Mouse (Mus musculus) spleen, postnatal 14 days (tissue): ENCODE data around the gene Lrrc28.
A peak's percentile ranks its signal among the peaks of the same experiment; 100 is the strongest.

Experiments
- DNase-seq, 2 experiments: peaks; one replicate each; pipeline ENCODE4 v3.0.0; 2021 to 2022; ENCODE audit warnings: low spot score in 2 of 2

Lrrc28 gene

GRCm38 (mm10) chr7:67645681-67646014 is 580 bp upstream of the Lrrc28 start:
- DNase-seq, result no peak

GRCm38 (mm10) chr7:67644291-67644690 is 777 bp downstream of the Lrrc28 start:
- DNase-seq, result no peak

- DNase-seq, result no peak
Measured at GRCm38 (mm10) chr7:67642955-67643354, 2.1 kb downstream of the Lrrc28 start.

GRCm38 (mm10) chr7:67639006-67639405 is 6.1 kb downstream of the Lrrc28 start:
- DNase-seq, result no peak

- no peak for DNase-seq
Measured at GRCm38 (mm10) chr7:67636161-67636560, 8.9 kb downstream of the Lrrc28 start.

GRCm38 (mm10) chr7:67634210-67634609 is 10.9 kb downstream of the Lrrc28 start:
- DNase-seq, result no peak

DNA sequence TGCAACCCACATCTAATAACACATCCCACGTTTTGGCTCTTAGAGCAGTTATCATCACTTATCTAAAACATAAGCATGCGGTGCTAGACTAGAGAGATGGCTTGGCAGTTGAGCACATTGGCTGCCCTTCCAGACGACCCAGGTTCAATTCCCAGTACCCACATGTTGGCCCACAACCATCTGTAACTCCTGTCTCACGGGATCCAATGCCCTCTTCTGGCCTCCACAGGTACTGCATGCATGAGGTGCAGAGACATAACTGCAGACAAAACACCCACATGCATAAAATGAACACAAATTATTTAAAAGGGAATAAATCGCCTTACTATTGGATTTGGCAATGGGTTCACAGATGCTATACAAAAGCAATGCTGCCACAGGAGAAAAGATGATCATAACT is 12.7 kb downstream of the Lrrc28 start:
- DNase-seq, result no peak

- peak; percentile 15 to 46 for DNase-seq
Measured at GRCm38 (mm10) chr7:67630817-67631216, 14.3 kb downstream of the Lrrc28 start.

GRCm38 (mm10) chr7:67629681-67630080 is 15.4 kb downstream of the Lrrc28 start:
- no peak for DNase-seq

- no peak for DNase-seq
Measured at GRCm38 (mm10) chr7:67626671-67627070, 18.4 kb downstream of the Lrrc28 start.

DNA sequence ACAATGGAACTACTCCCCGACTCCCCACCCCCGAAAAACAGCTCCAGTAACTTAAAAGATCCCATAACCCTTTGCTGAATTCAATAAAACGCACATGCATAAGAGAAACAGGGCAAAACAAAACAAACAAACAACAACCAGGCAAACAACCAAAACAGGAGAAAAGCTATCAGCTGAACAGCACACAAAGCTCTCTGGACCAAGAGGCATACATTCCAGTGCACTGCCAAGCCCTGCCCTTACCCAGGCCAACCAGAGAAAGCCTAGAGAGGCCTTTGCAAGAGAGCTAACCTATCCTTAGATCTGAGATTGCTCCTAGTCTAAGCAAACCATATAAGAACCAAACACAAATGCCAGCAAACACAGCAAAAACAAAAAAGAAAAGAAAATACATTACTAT is 22.9 kb downstream of the Lrrc28 start:
- no peak for DNase-seq

- DNase-seq, result no peak
Measured at GRCm38 (mm10) chr7:67619836-67620235, 25.2 kb downstream of the Lrrc28 start.

- DNase-seq, result no peak
Measured at GRCm38 (mm10) chr7:67618316-67618715, 26.8 kb downstream of the Lrrc28 start.

GRCm38 (mm10) chr7:67617646-67618045 is 27.4 kb downstream of the Lrrc28 start:
- no peak for DNase-seq

DNA sequence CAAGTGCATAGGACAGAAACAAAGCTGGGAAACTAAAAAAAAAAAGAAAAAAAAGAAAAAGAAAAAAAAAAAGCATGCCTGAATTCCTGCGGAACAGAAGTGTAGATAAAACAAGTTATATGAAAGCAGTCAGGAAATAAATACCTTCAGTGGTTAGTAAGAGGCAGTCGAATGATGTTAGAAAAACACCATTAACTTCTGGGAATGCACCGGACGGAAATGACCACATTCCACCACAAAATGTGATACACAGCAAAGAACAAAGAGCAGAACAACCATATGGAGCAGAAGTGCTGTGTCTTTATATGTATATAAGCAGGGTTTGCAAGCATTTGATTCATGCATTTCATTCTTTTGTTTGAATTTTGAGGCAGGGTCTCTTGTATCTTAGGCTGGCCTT is 28.2 kb downstream of the Lrrc28 start:
- no peak for DNase-seq

DNA sequence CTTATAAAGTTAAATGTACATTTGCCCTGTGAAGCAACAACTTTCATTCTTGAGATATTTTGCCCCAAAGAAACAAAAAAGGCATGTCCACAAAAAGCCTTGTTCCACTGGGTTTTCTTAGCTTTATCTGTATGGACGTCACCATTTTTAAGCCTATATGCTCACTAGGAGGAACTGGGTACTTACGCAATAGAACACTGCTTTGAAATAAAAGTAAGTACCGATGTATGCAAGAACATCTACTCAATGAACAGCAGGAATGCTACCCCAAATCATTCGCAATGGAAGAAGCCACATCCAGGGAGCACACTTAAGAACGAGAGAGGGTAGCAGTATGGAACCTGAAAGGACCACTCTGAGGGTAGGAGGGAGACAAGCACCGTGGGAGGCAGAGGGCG is 30.6 kb downstream of the Lrrc28 start:
- no peak for DNase-seq

- DNase-seq, result no peak
Measured at GRCm38 (mm10) chr7:67613795-67614463, 31.1 kb downstream of the Lrrc28 start.

DNA sequence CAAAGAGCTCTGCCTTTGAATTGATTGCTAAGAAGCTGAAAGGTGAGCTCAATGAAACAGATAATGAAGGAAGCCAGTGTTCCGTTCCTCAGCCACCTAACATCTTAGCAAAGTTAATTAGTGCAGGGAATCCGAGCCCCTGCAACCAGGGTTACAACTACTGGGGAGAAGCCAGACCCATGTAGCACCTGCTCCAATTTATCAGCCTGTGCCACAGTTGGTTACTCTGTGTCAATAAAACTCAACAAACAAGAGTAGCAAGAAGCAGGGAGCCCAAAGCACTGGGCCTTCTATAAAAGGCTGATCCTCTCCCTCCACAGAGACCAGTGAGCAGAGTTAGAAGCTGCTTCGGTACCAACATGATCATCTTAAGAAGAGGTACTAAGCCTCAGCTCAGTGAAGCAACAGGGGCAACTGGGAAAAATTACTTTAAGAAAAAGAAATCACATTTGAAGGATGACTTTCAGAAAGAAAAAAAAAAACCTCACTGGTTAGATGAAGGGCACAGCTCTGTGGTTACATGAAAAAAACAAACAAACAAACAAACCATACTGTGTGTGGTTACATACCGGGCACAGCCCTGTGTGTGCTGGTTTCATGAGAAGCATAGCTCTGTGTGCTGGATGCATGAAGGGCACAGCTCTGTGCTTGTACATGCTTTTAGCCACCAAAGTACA is 36.6 kb downstream of the Lrrc28 start:
- no peak for DNase-seq

- no peak for DNase-seq
Measured at GRCm38 (mm10) chr7:67607669-67608347, 37.3 kb downstream of the Lrrc28 start.

- DNase-seq, result no peak
Measured at GRCm38 (mm10) chr7:67606250-67606649, 38.8 kb downstream of the Lrrc28 start.

DNA sequence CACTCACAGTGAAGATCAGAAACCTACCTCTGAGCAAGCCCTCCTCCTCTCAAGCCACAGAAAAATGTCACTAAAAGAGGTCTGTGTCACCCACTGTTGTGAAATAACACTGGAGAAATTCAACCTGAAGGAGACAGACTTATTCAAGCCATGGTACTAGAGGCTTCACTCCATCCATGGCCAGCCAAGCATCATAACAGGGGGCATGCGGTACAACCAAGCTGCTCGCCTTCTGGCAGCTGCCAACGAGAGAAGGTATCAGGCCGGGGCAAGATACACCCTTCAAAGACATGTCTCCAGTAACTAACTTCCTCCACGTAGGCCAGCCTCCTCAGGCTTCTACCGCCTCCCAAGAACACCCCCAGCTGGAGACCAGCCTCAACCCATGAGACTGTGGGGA is 40.0 kb downstream of the Lrrc28 start:
- no peak for DNase-seq

- DNase-seq, result no peak
Measured at GRCm38 (mm10) chr7:67598050-67598449, 47.0 kb downstream of the Lrrc28 start.

GRCm38 (mm10) chr7:67596961-67597360 is 48.1 kb downstream of the Lrrc28 start:
- no peak for DNase-seq
